Comparison of ENCODE assay signal across 8 mouse cellular contexts in the genomic region with DNA sequence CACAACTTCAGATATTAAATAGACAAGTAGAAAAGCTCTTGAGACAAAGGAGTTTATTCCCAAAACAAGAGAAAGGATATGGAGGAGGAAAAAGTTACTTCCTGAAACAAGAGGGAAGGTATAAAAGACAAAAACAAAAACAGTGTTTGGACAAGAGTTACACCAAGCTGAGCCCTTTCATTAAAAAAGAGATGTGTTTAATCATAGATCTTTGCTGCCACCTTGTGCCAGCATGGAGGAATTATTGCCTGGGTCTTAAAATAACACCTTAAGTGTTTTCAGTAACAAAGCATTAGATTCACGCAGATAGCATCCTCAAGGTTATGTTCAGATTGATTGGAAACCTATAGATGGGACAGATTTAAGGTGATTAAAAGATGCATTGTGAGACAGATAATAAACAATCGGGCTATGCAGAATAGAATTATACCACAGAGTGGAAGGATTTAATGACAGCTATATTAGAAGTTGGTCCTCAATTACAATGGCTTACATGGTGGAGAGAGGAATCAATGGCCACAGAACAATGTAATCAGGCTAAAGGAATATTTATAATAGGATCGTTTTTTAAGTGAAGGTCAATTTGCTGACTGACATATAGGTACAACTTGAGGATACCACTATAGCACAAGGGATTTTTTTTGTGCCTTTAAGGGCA.
DNase-seq lines count a peak whose midpoint lies in the region; ATAC-seq lines count a peak whose summit lies in the region.

No protein-coding gene starts in this region.

- no peak overlapping the region for H3K4me3 ChIP-seq in hindbrain, embryonic 11.5 days (ENCODE audit: low read depth, low read length)
- no peak overlapping the region for H3K4me3 ChIP-seq in hindbrain, embryonic 12.5 days
- H3K4me3 ChIP-seq in hindbrain, embryonic 14.5 days (replicated peaks; ENCODE audit: low read length), result no peak overlapping the region

- no peak overlapping the region for H3K4me2 ChIP-seq in hindbrain, embryonic 11.5 days (replicated peaks; ENCODE audit: low read depth, low read length)
- H3K4me2 ChIP-seq in hindbrain, embryonic 12.5 days (replicated peaks), result no peak overlapping the region
- H3K4me2 ChIP-seq in hindbrain, embryonic 14.5 days (replicated peaks), result no peak overlapping the region

- 29% methylated on average over 3 of the region's 3 CpGs for WGBS in hindbrain, embryonic 11.5 days
- 31% methylated on average over 3 of the region's 3 CpGs for WGBS in hindbrain, embryonic 12.5 days
- 34% methylated on average over 3 of the region's 3 CpGs for WGBS in hindbrain, embryonic 14.5 days

- H3K9ac ChIP-seq in hindbrain, embryonic 11.5 days (ENCODE audit: low read depth, low read length), result no peak overlapping the region
- no peak overlapping the region for H3K9ac ChIP-seq in hindbrain, embryonic 12.5 days
- no peak overlapping the region for H3K9ac ChIP-seq in hindbrain, embryonic 14.5 days

- H3K27me3 ChIP-seq in hindbrain, embryonic 11.5 days (ENCODE audit: control insufficient read depth, insufficient read depth, low read length), result no peaks in the 10 kb centered on the region
- H3K27me3 ChIP-seq in hindbrain, embryonic 12.5 days, result no peaks in the 10 kb centered on the region
- H3K27me3 ChIP-seq in hindbrain, embryonic 14.5 days (ENCODE audit: control insufficient read depth, insufficient read depth, low read length), result no peaks in the 10 kb centered on the region

- ATAC-seq in hindbrain, embryonic 11.5 days (ENCODE audit: low FRiP score), result no peak
- ATAC-seq in hindbrain, embryonic 12.5 days (ENCODE audit: low FRiP score), result no peak
- ATAC-seq in hindbrain, embryonic 14.5 days (ENCODE audit: low FRiP score), result peak; percentile 66

- peak; percentile 73 for DNase-seq in hindbrain, embryonic 11.5 days (ENCODE audit: low spot score)
- peak; percentile 53 for DNase-seq in Muller cell, postnatal 12 days (ENCODE audit: inconsistent ontology term)
- peak; percentile 37 to 71 for DNase-seq in cerebellum, postnatal 25 days
- DNase-seq in hindbrain, embryonic 14.5 days (ENCODE audit: low spot score), result peak; percentile 92
- DNase-seq in left cerebral cortex, postnatal 10 days (ENCODE audit: extremely low spot score in 1 of 2, low spot score in 2 of 2), result peak; percentile 42 to 57
- DNase-seq in retina, adult 2 months (ENCODE audit: low read depth, low spot score), result peak; percentile 37
- no peak for DNase-seq in spleen, postnatal 10 days (ENCODE audit: low spot score in 2 of 2)

- H3K36me3 ChIP-seq in hindbrain, embryonic 11.5 days (ENCODE audit: control insufficient read depth, insufficient read depth, low read length), result no peaks in the 10 kb centered on the region
- no peaks in the 10 kb centered on the region for H3K36me3 ChIP-seq in hindbrain, embryonic 12.5 days
- no peaks in the 10 kb centered on the region for H3K36me3 ChIP-seq in hindbrain, embryonic 14.5 days (replicated peaks; ENCODE audit: control insufficient read depth, insufficient read depth)

- intact Hi-C loops in left cerebral cortex, postnatal 10 days (cut with DNase I), result loop anchor here (10.0 kb wide), 1 partner anchor 1659 kb away; no protein-coding TSS in a partner anchor

- no peaks in the 10 kb centered on the region for H3K4me1 ChIP-seq in hindbrain, embryonic 11.5 days (replicated peaks; ENCODE audit: control insufficient read depth, insufficient read depth, low read length)
- H3K4me1 ChIP-seq in hindbrain, embryonic 12.5 days, result no peaks in the 10 kb centered on the region
- H3K4me1 ChIP-seq in hindbrain, embryonic 14.5 days (replicated peaks; ENCODE audit: control insufficient read depth, insufficient read depth, low read length), result no peaks in the 10 kb centered on the region

- H3K9me3 ChIP-seq in hindbrain, embryonic 11.5 days (ENCODE audit: control insufficient read depth, low read length), result no peaks in the 10 kb centered on the region
- H3K9me3 ChIP-seq in hindbrain, embryonic 12.5 days (replicated peaks), result no peaks in the 10 kb centered on the region
- no peaks in the 10 kb centered on the region for H3K9me3 ChIP-seq in hindbrain, embryonic 14.5 days (ENCODE audit: control insufficient read depth, low read length)

- H3K27ac ChIP-seq in hindbrain, embryonic 11.5 days (ENCODE audit: low read depth, low read length), result no peak overlapping the region
- no peak overlapping the region for H3K27ac ChIP-seq in hindbrain, embryonic 12.5 days
- H3K27ac ChIP-seq in hindbrain, embryonic 14.5 days, result no peak overlapping the region

Comparison
In these comparisons a context has a peak if more than half of its experiments do, and no peak if none do; other contexts are left out.
1. DNase-seq: peak in hindbrain, embryonic 11.5 days (single experiment), Muller cell, postnatal 12 days (single experiment), cerebellum, postnatal 25 days (2 of 2), hindbrain, embryonic 14.5 days (single experiment), left cerebral cortex, postnatal 10 days (2 of 2) and retina, adult 2 months (single experiment); none in spleen, postnatal 10 days (0 of 2).